Mouse (Mus musculus) cerebellum, adult 2 months (tissue): Measurements from ENCODE around the gene Grik1.

Source experiments
- CTCF ChIP-seq: fragments of 200-500 bp; IDR thresholded peaks from 2 replicates; pipeline ENCODE4 v1.5.1; 2011; ENCODE audit warnings: low read depth, mild to moderate bottlenecking, control low read depth, low read length, moderate library complexity, borderline replicate concordance; ENCODE audit not compliant: insufficient read depth
- POLR2A ChIP-seq: fragments of 200-500 bp; IDR thresholded peaks from 2 replicates; pipeline ENCODE4 v1.6.1; 2011; ENCODE audit warnings: low read length, control low read depth, borderline replicate concordance; ENCODE audit not compliant: insufficient read depth

DNA sequence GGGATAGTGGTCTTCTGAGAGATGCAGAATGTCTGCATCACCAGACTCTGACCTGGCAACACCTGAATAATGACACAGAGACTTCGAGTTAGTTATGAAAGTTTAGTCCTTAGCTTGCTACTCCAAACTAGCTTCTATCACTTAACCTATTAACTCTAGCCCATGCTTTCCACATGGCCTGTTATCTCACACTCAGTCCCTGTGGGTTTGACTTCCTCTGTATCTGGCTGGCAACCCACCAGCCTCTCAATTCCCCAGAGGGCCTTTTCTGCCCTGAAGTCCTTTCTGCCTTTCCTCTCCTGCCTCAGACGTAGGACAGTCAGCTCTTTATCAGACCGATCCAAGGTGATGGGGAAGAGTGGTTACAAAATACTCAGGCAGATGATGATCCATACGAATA lies 165.0 kb downstream of the Grik1 start:
- TF ChIP-seq POLR2A (no peak), CTCF (no peak)
